Mouse (Mus musculus): ENCODE results near the gene Slc25a47. TPM values are rescaled to one million over a fixed set of nuclear protein-coding genes. Genes with fewer than 3 reads are reported as not detected.

The Slc25a47 gene
- polyA plus RNA-seq, 1 experiment from 2014 or later, result 13.8 TPM

- H3K4me2 ChIP-seq (replicated peaks), result no peak overlapping the region
- H3K4me1 ChIP-seq, result no peaks in the 10 kb centered on the region
- WGBS, result 95% methylated on average over 5 of the region's 5 CpGs
- H3K4me3 ChIP-seq, result no peak overlapping the region
- no peak overlapping the region for H3K27ac ChIP-seq (replicated peaks)
- H3K36me3 ChIP-seq, result peaks cover 79% of the 10 kb centered on the region
- H3K9ac ChIP-seq (replicated peaks), result no peak overlapping the region
- no peak for ATAC-seq (ENCODE audit: low FRiP score, low read depth)
- no peaks in the 10 kb centered on the region for H3K27me3 ChIP-seq
- no peaks in the 10 kb centered on the region for H3K9me3 ChIP-seq
These were observed 44.8 kb downstream of the Slc25a47 start for GRCm38 (mm10) chr12:108880606-108881005.

GRCm38 (mm10) chr12:108881192-108881591 is 45.3 kb downstream of the Slc25a47 start:
- WGBS, result 90% methylated on average over 3 of the region's 3 CpGs
- Histone ChIP-seq H3K27ac (replicated peaks) (no peak overlapping the region), H3K27me3 (no peaks in the 10 kb centered on the region), H3K4me2 (replicated peaks) (no peak overlapping the region), H3K4me1 (no peaks in the 10 kb centered on the region), H3K9ac (replicated peaks) (no peak overlapping the region), H3K36me3 (peaks cover 78% of the 10 kb centered on the region), H3K4me3 (no peak overlapping the region), H3K9me3 (no peaks in the 10 kb centered on the region)
- ATAC-seq (ENCODE audit: low FRiP score, low read depth), result no peak

- Histone ChIP-seq H3K36me3 (peaks cover 84% of the 10 kb centered on the region), H3K9ac (replicated peaks) (no peak overlapping the region), H3K4me2 (replicated peaks) (no peak overlapping the region), H3K4me1 (no peaks in the 10 kb centered on the region), H3K9me3 (no peaks in the 10 kb centered on the region), H3K27me3 (no peaks in the 10 kb centered on the region), H3K4me3 (no peak overlapping the region), H3K27ac (replicated peaks) (no peak overlapping the region)
- ATAC-seq (ENCODE audit: low FRiP score, low read depth), result no peak
- WGBS, result 94% methylated on average over 8 of the region's 8 CpGs
These were observed 46.9 kb downstream of the Slc25a47 start for GRCm38 (mm10) chr12:108882776-108883175.

GRCm38 (mm10) chr12:108885906-108886305 is 50.1 kb downstream of the Slc25a47 start:
- no peaks in the 10 kb centered on the region for H3K27me3 ChIP-seq
- H3K4me1 ChIP-seq, result no peaks in the 10 kb centered on the region
- no peak for ATAC-seq (ENCODE audit: low FRiP score, low read depth)
- no peak overlapping the region for H3K27ac ChIP-seq (replicated peaks)
- no peak overlapping the region for H3K9ac ChIP-seq (replicated peaks)
- H3K4me3 ChIP-seq, result no peak overlapping the region
- H3K36me3 ChIP-seq, result peaks cover 82% of the 10 kb centered on the region
- 95% methylated on average over 1 of the region's 1 CpGs for WGBS
- no peak overlapping the region for H3K4me2 ChIP-seq (replicated peaks)
- H3K9me3 ChIP-seq, result no peaks in the 10 kb centered on the region

- Histone ChIP-seq H3K36me3 (peaks cover 75% of the 10 kb centered on the region), H3K27ac (replicated peaks) (no peak overlapping the region)
- WGBS, result 92% methylated on average over 4 of the region's 4 CpGs
These were observed 51.2 kb downstream of the Slc25a47 start for GRCm38 (mm10) chr12:108887077-108887476.

GRCm38 (mm10) chr12:108888632-108889031 is 52.8 kb downstream of the Slc25a47 start:
- H3K27me3 ChIP-seq, result no peaks in the 10 kb centered on the region
- no peaks in the 10 kb centered on the region for H3K9me3 ChIP-seq
- H3K4me3 ChIP-seq, result no peak overlapping the region
- WGBS, result 68% methylated on average over 4 of the region's 4 CpGs
- H3K4me1 ChIP-seq, result peaks cover 14% of the 10 kb centered on the region
- H3K36me3 ChIP-seq, result peaks cover 61% of the 10 kb centered on the region
- no peak overlapping the region for H3K4me2 ChIP-seq (replicated peaks)
- H3K27ac ChIP-seq (replicated peaks), result no peak overlapping the region
- no peak overlapping the region for H3K9ac ChIP-seq (replicated peaks)
- ATAC-seq (ENCODE audit: low FRiP score, low read depth), result no peak

More at GRCm38 (mm10) chr12:108887077-108887476, 51.2 kb downstream of the Slc25a47 start:
- ATAC-seq (ENCODE audit: low FRiP score, low read depth), result no peak
- Histone ChIP-seq H3K9ac (replicated peaks) (no peak overlapping the region), H3K9me3 (no peaks in the 10 kb centered on the region), H3K27me3 (no peaks in the 10 kb centered on the region), H3K4me2 (replicated peaks) (no peak overlapping the region), H3K4me1 (0 out of 2 replicates have a peak, but pooled peaks cover under 1% of the 10 kb centered on the region), H3K4me3 (no peak overlapping the region)

GRCm38 (mm10) chr12:108892989-108893714 is 57.3 kb downstream of the Slc25a47 start, which contains the start of gene Wdr25:
TSS of gene Wdr25 (plus strand) at chr12:108893631.
- Histone ChIP-seq H3K4me2 (replicated peaks) (peak within 1 kb of the TSS; percentile 98), H3K27me3 (no peaks in the 10 kb centered on the region), H3K9me3 (no peaks in the 10 kb centered on the region), H3K4me1 (peaks cover 22% of the 10 kb centered on the region), H3K36me3 (peaks cover 22% of the 10 kb centered on the region), H3K27ac (replicated peaks) (0 out of 2 replicates have a peak within 1 kb of the TSS, but pooled peaks have one; percentile 15), H3K4me3 (peak within 1 kb of the TSS; percentile 93), H3K9ac (replicated peaks) (peak within 1 kb of the TSS; percentile 81)
- WGBS, result 21% methylated on average over 12 of the region's 12 CpGs
- ATAC-seq (ENCODE audit: low FRiP score, low read depth), result no peak

- Histone ChIP-seq H3K27ac (replicated peaks) (0 out of 2 replicates have a peak within 1 kb of the TSS, but pooled peaks have one; percentile 15), H3K9ac (replicated peaks) (peak within 1 kb of the TSS; percentile 81), H3K9me3 (no peaks in the 10 kb centered on the region), H3K36me3 (peaks cover 20% of the 10 kb centered on the region), H3K4me3 (peak within 1 kb of the TSS; percentile 93), H3K4me1 (peaks cover 22% of the 10 kb centered on the region), H3K4me2 (replicated peaks) (peak within 1 kb of the TSS; percentile 98), H3K27me3 (no peaks in the 10 kb centered on the region)
- peak; percentile 100 for ATAC-seq (ENCODE audit: low FRiP score, low read depth)
- under 1% methylated on average over 56 of the region's 58 CpGs for WGBS
These were observed 58.0 kb downstream of the Slc25a47 start, which contains the start of gene Wars for GRCm38 (mm10) chr12:108893715-108894431. TSS of gene Wars (minus strand) at chr12:108894174.

- peak; percentile 38 for ATAC-seq (ENCODE audit: low FRiP score, low read depth)
These were observed 58.6 kb downstream of the Slc25a47 start for GRCm38 (mm10) chr12:108894432-108894816.

GRCm38 (mm10) chr12:108896006-108896405 is 60.2 kb downstream of the Slc25a47 start:
- 74% methylated on average over 3 of the region's 3 CpGs for WGBS
- no peak overlapping the region for H3K9ac ChIP-seq (replicated peaks)
- H3K9me3 ChIP-seq, result no peaks in the 10 kb centered on the region
- H3K27me3 ChIP-seq, result no peaks in the 10 kb centered on the region
- H3K4me3 ChIP-seq, result no peak overlapping the region
- H3K4me1 ChIP-seq, result peaks cover 22% of the 10 kb centered on the region
- H3K27ac ChIP-seq (replicated peaks), result no peak overlapping the region
- ATAC-seq (ENCODE audit: low FRiP score, low read depth), result no peak
- no peak overlapping the region for H3K4me2 ChIP-seq (replicated peaks)
- H3K36me3 ChIP-seq, result peaks cover 6% of the 10 kb centered on the region; the same call in 1 of the 2 replicates

More at GRCm38 (mm10) chr12:108894432-108894816, 58.6 kb downstream of the Slc25a47 start:
- Histone ChIP-seq H3K36me3 (peaks cover 19% of the 10 kb centered on the region), H3K9me3 (no peaks in the 10 kb centered on the region), H3K4me3 (peak overlapping the region; percentile 93), H3K9ac (replicated peaks) (peak overlapping the region; percentile 69), H3K27me3 (no peaks in the 10 kb centered on the region), H3K4me2 (replicated peaks) (peak overlapping the region; percentile 98), H3K4me1 (peaks cover 22% of the 10 kb centered on the region), H3K27ac (replicated peaks) (0 out of 2 replicates have a peak overlapping the region, but pooled peaks have one; percentile 15)
- 4% methylated on average over 7 of the region's 7 CpGs for WGBS

GRCm38 (mm10) chr12:108901346-108901745 is 65.5 kb downstream of the Slc25a47 start:
- 91% methylated on average over 5 of the region's 5 CpGs for WGBS
- Histone ChIP-seq H3K36me3 (peaks cover 6% of the 10 kb centered on the region; the same call in 1 of the 2 replicates), H3K9me3 (no peaks in the 10 kb centered on the region), H3K27me3 (no peaks in the 10 kb centered on the region), H3K27ac (replicated peaks) (no peak overlapping the region), H3K4me1 (peaks cover 24% of the 10 kb centered on the region), H3K9ac (replicated peaks) (no peak overlapping the region), H3K4me3 (no peak overlapping the region), H3K4me2 (replicated peaks) (no peak overlapping the region)
- no peak for ATAC-seq (ENCODE audit: low FRiP score, low read depth)

GRCm38 (mm10) chr12:108902940-108903339 is 67.1 kb downstream of the Slc25a47 start:
- Histone ChIP-seq H3K27ac (replicated peaks) (no peak overlapping the region), H3K4me2 (replicated peaks) (no peak overlapping the region), H3K27me3 (no peaks in the 10 kb centered on the region), H3K9me3 (no peaks in the 10 kb centered on the region), H3K4me1 (peaks cover 34% of the 10 kb centered on the region), H3K36me3 (peaks cover 6% of the 10 kb centered on the region; the same call in 1 of the 2 replicates), H3K4me3 (no peak overlapping the region), H3K9ac (replicated peaks) (no peak overlapping the region)
- no peak for ATAC-seq (ENCODE audit: low FRiP score, low read depth)
- whole genome bisulfite sequencing, result 20% methylated on average over 8 of the region's 8 CpGs
